Mouse (Mus musculus) hindbrain, embryonic 16.5 days (tissue): ENCODE measurements around the gene Kirrel2. TPM values are rescaled to one million over a fixed set of nuclear protein-coding genes. Genes with fewer than 3 reads are reported as not detected.

Experiments
- ATAC-seq: fragments of 200-750 bp; cut with Nextera tagmentation; 2 replicates; pipeline ENCODE4 v1.8.0; 2017; ENCODE audit warnings: moderate TSS enrichment, moderate library complexity
- H3K27ac ChIP-seq: fragments of 300-500 bp; sonication (generic); 2 replicates; pipeline ENCODE4 v1.5.1; 2014; ENCODE audit warnings: low read depth, mild to moderate bottlenecking, control low read depth, low read length, moderate library complexity
- H3K27me3 ChIP-seq: fragments of 300-500 bp; sonication (generic); replicated peaks from 2 replicates; pipeline ENCODE4 v1.6.1; 2014; ENCODE audit warnings: low read length; ENCODE audit not compliant: control insufficient read depth, insufficient read depth
- H3K36me3 ChIP-seq: fragments of 300-500 bp; sonication (generic); 2 replicates; pipeline ENCODE4 v1.6.1; 2014; ENCODE audit warnings: mild to moderate bottlenecking, low read length, moderate library complexity, mixed read lengths; ENCODE audit not compliant: control insufficient read depth, insufficient read depth
- H3K4me1 ChIP-seq: fragments of 300-500 bp; sonication (generic); 2 replicates; pipeline ENCODE4 v1.6.1; 2014; ENCODE audit warnings: low read depth, low read length; ENCODE audit not compliant: control insufficient read depth, insufficient read depth
- H3K4me2 ChIP-seq: fragments of 300-500 bp; sonication (generic); 2 replicates; pipeline ENCODE4 v1.6.1; 2014; ENCODE audit warnings: mild to moderate bottlenecking, low read length, control low read depth, moderate library complexity
- H3K4me3 ChIP-seq: fragments of 300-500 bp; sonication (generic); 2 replicates; pipeline ENCODE4 v1.5.1; 2014; ENCODE audit warnings: mild to moderate bottlenecking, low read length, control low read depth, moderate library complexity
- H3K9ac ChIP-seq: fragments of 300-500 bp; sonication (generic); 2 replicates; pipeline ENCODE4 v1.6.1; 2014; ENCODE audit warnings: low read depth, mild to moderate bottlenecking, control low read depth, low read length, moderate library complexity
- H3K9me3 ChIP-seq: fragments of 300-500 bp; sonication (generic); 2 replicates; pipeline ENCODE4 v1.6.1; 2014; ENCODE audit warnings: mild to moderate bottlenecking, low read length, moderate library complexity; ENCODE audit not compliant: control insufficient read depth
- WGBS: fragments of 180-500 bp; shearing (Covaris S2); extraction: QIAGEN DNeasy Blood & Tissue Kit; methylation state at CpG from one replicate; pipeline ENCODE4 v1.1.7; 2014; 5-methylcytosine and 5-hydroxymethylcytosine counted together
- polyA plus RNA-seq: library from polyadenylated mRNA; unstranded; fragments of >200 nt; fragmentation: Nextera tagmentation; extraction: Ambion mirVana; gene quantifications from 2 replicates; pipeline ENCODE4 v1.2.1, GENCODE M21; 2015

Kirrel2 gene
- polyA plus RNA-seq, 1 experiment from 2014 or later: 3.0 TPM

- ATAC-seq: no peak
- 86% methylated on average over 13 of the region's 13 CpGs for WGBS
- Histone ChIP-seq H3K9ac (no peak overlapping the region), H3K9me3 (no peaks in the 10 kb centered on the region), H3K4me3 (no peak overlapping the region), H3K27me3 (no peaks in the 10 kb centered on the region), H3K27ac (no peak overlapping the region), H3K4me2 (no peak overlapping the region), H3K4me1 (peaks cover 10% of the 10 kb centered on the region), H3K36me3 (peaks cover 49% of the 10 kb centered on the region)
Observed at GRCm38 (mm10) chr7:30439734-30440133, 17.8 kb downstream of the Kirrel2 start.

- ATAC-seq: no peak
- WGBS: 21% methylated on average over 10 of the region's 10 CpGs
Observed at GRCm38 (mm10) chr7:30436879-30437278, 20.6 kb downstream of the Kirrel2 start.

GRCm38 (mm10) chr7:30435156-30435555 lies 22.3 kb downstream of the Kirrel2 start:
- Histone ChIP-seq H3K36me3 (peaks cover 35% of the 10 kb centered on the region), H3K9me3 (no peaks in the 10 kb centered on the region), H3K4me1 (0 out of 2 replicates have a peak, but pooled peaks cover 3% of the 10 kb centered on the region), H3K9ac (no peak overlapping the region), H3K4me3 (no peak overlapping the region), H3K27me3 (no peaks in the 10 kb centered on the region), H3K4me2 (no peak overlapping the region), H3K27ac (no peak overlapping the region)
- 53% methylated on average over 9 of the region's 9 CpGs for WGBS
- no peak; the same call in 1 of the 2 replicates for ATAC-seq

More at GRCm38 (mm10) chr7:30436879-30437278, 20.6 kb downstream of the Kirrel2 start:
- H3K4me3 ChIP-seq: no peak overlapping the region
- no peak overlapping the region for H3K4me2 ChIP-seq
- H3K9me3 ChIP-seq: no peaks in the 10 kb centered on the region
- H3K9ac ChIP-seq: no peak overlapping the region
- no peaks in the 10 kb centered on the region; the same call in none of the 2 replicates for H3K4me1 ChIP-seq
- no peak overlapping the region for H3K27ac ChIP-seq
- no peaks in the 10 kb centered on the region for H3K27me3 ChIP-seq
- H3K36me3 ChIP-seq: peaks cover 38% of the 10 kb centered on the region

- 0 out of 2 replicates have a peak, but pooled peaks cover 3% of the 10 kb centered on the region for H3K4me1 ChIP-seq
- no peak overlapping the region for H3K4me3 ChIP-seq
- WGBS: 75% methylated on average over 10 of the region's 10 CpGs
- no peaks in the 10 kb centered on the region for H3K9me3 ChIP-seq
- H3K27me3 ChIP-seq: no peaks in the 10 kb centered on the region
- ATAC-seq: no peak
- peaks cover 30% of the 10 kb centered on the region for H3K36me3 ChIP-seq
- H3K4me2 ChIP-seq: no peak overlapping the region
- no peak overlapping the region for H3K9ac ChIP-seq
- H3K27ac ChIP-seq: no peak overlapping the region
Observed at GRCm38 (mm10) chr7:30434701-30435100, 22.8 kb downstream of the Kirrel2 start.

- Histone ChIP-seq H3K27me3 (no peaks in the 10 kb centered on the region), H3K27ac (no peak overlapping the region), H3K9me3 (no peaks in the 10 kb centered on the region), H3K4me1 (0 out of 2 replicates have a peak, but pooled peaks cover 3% of the 10 kb centered on the region), H3K4me2 (no peak overlapping the region), H3K9ac (no peak overlapping the region), H3K36me3 (peaks cover 29% of the 10 kb centered on the region), H3K4me3 (no peak overlapping the region)
- ATAC-seq: no peak
- WGBS: 5% methylated on average over 10 of the region's 10 CpGs
Observed at GRCm38 (mm10) chr7:30434238-30434637, 23.3 kb downstream of the Kirrel2 start.

- no peak overlapping the region for H3K4me3 ChIP-seq
- WGBS: 13% methylated on average over 3 of the region's 3 CpGs
- no peak overlapping the region for H3K27ac ChIP-seq
Observed at GRCm38 (mm10) chr7:30431793-30432192, 25.7 kb downstream of the Kirrel2 start.

GRCm38 (mm10) chr7:30430191-30430590 lies 27.3 kb downstream of the Kirrel2 start:
- no peak overlapping the region for H3K9ac ChIP-seq
- no peak overlapping the region for H3K4me3 ChIP-seq
- H3K36me3 ChIP-seq: peaks cover 16% of the 10 kb centered on the region
- no peak overlapping the region for H3K27ac ChIP-seq
- 0 out of 2 replicates have a peak, but pooled peaks cover 3% of the 10 kb centered on the region for H3K4me1 ChIP-seq
- H3K9me3 ChIP-seq: no peaks in the 10 kb centered on the region
- ATAC-seq: no peak
- H3K27me3 ChIP-seq: no peaks in the 10 kb centered on the region
- 50% methylated on average over 2 of the region's 2 CpGs for WGBS
- no peak overlapping the region for H3K4me2 ChIP-seq

More at GRCm38 (mm10) chr7:30431793-30432192, 25.7 kb downstream of the Kirrel2 start:
- Histone ChIP-seq H3K9ac (no peak overlapping the region), H3K4me2 (no peak overlapping the region), H3K36me3 (peaks cover 26% of the 10 kb centered on the region), H3K27me3 (no peaks in the 10 kb centered on the region), H3K9me3 (no peaks in the 10 kb centered on the region), H3K4me1 (0 out of 2 replicates have a peak, but pooled peaks cover 3% of the 10 kb centered on the region)
- ATAC-seq: peak; percentile 77

GRCm38 (mm10) chr7:30429327-30429726 lies 28.2 kb downstream of the Kirrel2 start:
- H3K27ac ChIP-seq: no peak overlapping the region
- H3K9ac ChIP-seq: no peak overlapping the region
- no peak for ATAC-seq
- H3K27me3 ChIP-seq: no peaks in the 10 kb centered on the region
- peaks cover 11% of the 10 kb centered on the region; the same call in 1 of the 2 replicates for H3K36me3 ChIP-seq
- no peaks in the 10 kb centered on the region for H3K9me3 ChIP-seq
- no peak overlapping the region for H3K4me3 ChIP-seq
- no peak overlapping the region for H3K4me2 ChIP-seq
- 0 out of 2 replicates have a peak, but pooled peaks cover 3% of the 10 kb centered on the region for H3K4me1 ChIP-seq

- peak overlapping the region; percentile 77 for H3K9ac ChIP-seq
- peaks cover 11% of the 10 kb centered on the region; the same call in 1 of the 2 replicates for H3K36me3 ChIP-seq
- peak overlapping the region; percentile 59; the same call in 1 of the 2 replicates for H3K27ac ChIP-seq
- no peaks in the 10 kb centered on the region for H3K27me3 ChIP-seq
- peak overlapping the region; percentile 67 for H3K4me3 ChIP-seq
- no peaks in the 10 kb centered on the region for H3K9me3 ChIP-seq
- peaks cover 11% of the 10 kb centered on the region for H3K4me1 ChIP-seq
- ATAC-seq: 0 out of 2 replicates have a peak, but pooled peaks have one; percentile 1
- H3K4me2 ChIP-seq: peak overlapping the region; percentile 99
- whole genome bisulfite sequencing: 43% methylated on average over 23 of the region's 23 CpGs
Observed at GRCm38 (mm10) chr7:30423071-30423641, 34.3 kb downstream of the Kirrel2 start.
